Comparison of ENCODE assay signal across 8 mouse cellular contexts in the genomic region with DNA sequence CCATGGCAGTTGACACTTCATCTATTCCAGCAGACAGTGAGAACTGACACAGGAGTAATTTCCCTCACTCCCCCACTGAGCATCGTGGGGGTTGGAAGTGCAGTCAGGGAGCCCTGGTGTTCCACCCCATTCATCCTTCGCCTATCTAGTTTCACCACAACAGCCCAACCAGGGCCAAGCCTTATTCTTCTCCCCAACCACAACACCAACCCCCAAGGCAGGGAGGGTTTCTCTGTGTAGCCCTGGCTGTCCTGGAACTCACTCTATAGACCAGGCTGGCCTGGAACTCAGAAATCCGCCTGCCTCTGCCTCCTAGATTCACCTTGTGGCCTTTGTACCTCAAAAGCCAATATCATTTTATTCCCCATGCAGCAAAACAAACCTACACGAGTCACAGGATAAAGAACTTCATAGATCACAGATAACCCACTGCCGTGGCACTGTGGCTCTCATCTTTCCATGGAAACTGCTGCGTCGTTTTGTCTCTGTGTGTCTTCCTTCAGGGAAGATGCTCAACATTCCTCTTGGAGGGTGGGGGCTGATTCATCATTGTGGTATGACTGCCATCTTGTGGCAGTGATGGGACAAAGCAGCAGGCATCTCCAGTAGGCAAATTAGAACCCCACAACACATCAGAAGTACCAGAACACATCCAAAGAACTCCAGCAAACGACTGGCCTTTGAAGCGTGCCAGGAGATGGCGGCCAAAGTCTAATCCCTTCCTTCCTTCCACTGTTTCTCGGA.
A peak's percentile ranks its signal among the peaks of the same experiment; 100 is the strongest.
DNase-seq lines count a peak whose midpoint lies in the region; ATAC-seq and TF ChIP-seq lines count a peak whose summit lies in the region.

No protein-coding gene starts in this region.

- intact Hi-C loops in left cerebral cortex, postnatal 10 days (cut with DNase I) = loop anchor here (5.0 to 10.0 kb wide), 3 partner anchors 260 to 667 kb away; no protein-coding TSS in a partner anchor

- no peaks in the 10 kb centered on the region for H3K36me3 ChIP-seq in embryonic facial prominence, embryonic 12.5 days
- H3K36me3 ChIP-seq in midbrain, postnatal 0 days (ENCODE audit: insufficient read depth, low read length) = no peaks in the 10 kb centered on the region

- 32% methylated on average over 11 of the region's 11 CpGs for WGBS in bone marrow, adult 2 months
- 37% methylated on average over 11 of the region's 11 CpGs for WGBS in embryonic facial prominence, embryonic 12.5 days
- WGBS in midbrain, postnatal 0 days = 32% methylated on average over 11 of the region's 11 CpGs

- no peak overlapping the region for H3K4me2 ChIP-seq in embryonic facial prominence, embryonic 12.5 days (replicated peaks)
- H3K4me2 ChIP-seq in midbrain, postnatal 0 days (ENCODE audit: low read depth, low read length, poor library complexity, severe bottlenecking) = no peak overlapping the region

- TF ChIP-seq POLR2A in bone marrow, adult 2 months (IDR thresholded peaks at IDR 0.05; ENCODE audit: borderline replicate concordance, control insufficient read depth, low read depth, low read length) = no peak

- no peak overlapping the region for H3K9ac ChIP-seq in embryonic facial prominence, embryonic 12.5 days
- no peak overlapping the region for H3K9ac ChIP-seq in midbrain, postnatal 0 days (replicated peaks; ENCODE audit: low read length, poor library complexity, severe bottlenecking)

- peak; percentile 11 for DNase-seq in ovary, postnatal 36 days (ENCODE audit: low spot score)
- no peak for DNase-seq in ovary, adult 18-20 months (ENCODE audit: low spot score)
- peak; percentile 37 for DNase-seq in induced T-regulatory cell, adult 2 months (ENCODE audit: low read depth)
- DNase-seq in left cerebral cortex, postnatal 10 days (ENCODE audit: extremely low spot score in 1 of 2, low spot score in 2 of 2) = peak; percentile 64 to 84
- peak; percentile 87 for DNase-seq in midbrain, postnatal 0 days (ENCODE audit: low spot score)
- no peak for DNase-seq in natural killer cell, adult 2 months (ENCODE audit: low spot score in 2 of 2)

- H3K27me3 ChIP-seq in embryonic facial prominence, embryonic 12.5 days = no peaks in the 10 kb centered on the region
- H3K27me3 ChIP-seq in midbrain, postnatal 0 days (ENCODE audit: insufficient read depth, low read length) = peaks cover 5% of the 10 kb centered on the region; the same call in 1 of the 2 replicates

- no peaks in the 10 kb centered on the region for H3K4me1 ChIP-seq in bone marrow, adult 2 months (ENCODE audit: control insufficient read depth, insufficient read depth, low read length)
- no peaks in the 10 kb centered on the region for H3K4me1 ChIP-seq in embryonic facial prominence, embryonic 12.5 days
- no peaks in the 10 kb centered on the region for H3K4me1 ChIP-seq in midbrain, postnatal 0 days (ENCODE audit: insufficient read depth, low read length)

- no peak overlapping the region for H3K27ac ChIP-seq in bone marrow, adult 2 months (ENCODE audit: control insufficient read depth, insufficient read depth, low read depth, low read length, poor library complexity)
- H3K27ac ChIP-seq in embryonic facial prominence, embryonic 12.5 days = no peak overlapping the region
- H3K27ac ChIP-seq in midbrain, postnatal 0 days (ENCODE audit: low read depth, low read length) = no peak overlapping the region

- H3K9me3 ChIP-seq in embryonic facial prominence, embryonic 12.5 days = no peaks in the 10 kb centered on the region
- no peaks in the 10 kb centered on the region for H3K9me3 ChIP-seq in midbrain, postnatal 0 days (ENCODE audit: low read length)

- peak; percentile 52; the same call in 1 of the 2 replicates for TF ChIP-seq CTCF in bone marrow, adult 2 months (IDR thresholded peaks at IDR 0.05; ENCODE audit: control insufficient read depth, insufficient read depth, low read length)
- peak; percentile 96 for TF ChIP-seq CTCF in midbrain, postnatal 0 days (IDR thresholded peaks at IDR 0.05)

- H3K4me3 ChIP-seq in bone marrow, adult 2 months (replicated peaks; ENCODE audit: control insufficient read depth, low read depth, low read length) = no peak overlapping the region
- H3K4me3 ChIP-seq in embryonic facial prominence, embryonic 12.5 days = no peak overlapping the region
- no peak overlapping the region for H3K4me3 ChIP-seq in midbrain, postnatal 0 days (ENCODE audit: low read depth, low read length)

- ATAC-seq in embryonic facial prominence, embryonic 12.5 days (ENCODE audit: insufficient number of reproducible peaks, insufficient read depth, low FRiP score, low TSS enrichment) = peak; percentile 44; the same call in 1 of the 2 replicates
- 0 out of 2 replicates have a peak, but pooled peaks have one; percentile 34 for ATAC-seq in midbrain, postnatal 0 days (ENCODE audit: low FRiP score)

Comparison
In these comparisons a context has a peak if more than half of its experiments do, and no peak if none do; other contexts are left out.
1. DNase-seq: peak in ovary, postnatal 36 days (single experiment), induced T-regulatory cell, adult 2 months (single experiment), left cerebral cortex, postnatal 10 days (2 of 2) and midbrain, postnatal 0 days (single experiment); none in ovary, adult 18-20 months (single experiment) and natural killer cell, adult 2 months (0 of 2).